Mouse (Mus musculus) heart, postnatal 36 days (tissue): ENCODE results near the gene Dab1. TPM values are rescaled to one million over a fixed set of nuclear protein-coding genes. Genes with fewer than 3 reads are reported as not detected.

ENCODE experiments used
- DNase-seq, 2 experiments: peaks; one replicate each; pipeline ENCODE4 v3.0.0; 2021 to 2022
- intact Hi-C: fragments of 180-260 bp; cut with DNase I; formaldehyde crosslinking; loops from one replicate; pipeline ENCODE4 v1.15.1; 2025
- total RNA-seq, 2 experiments: library from RNA; stranded (reverse); gene quantifications; 2 replicates each; pipeline ENCODE4 v1.2.3; 2021

The Dab1 gene
- total RNA-seq, 2 experiments from 2014 or later: not detected

- intact Hi-C loops: no loop called here
- DNase-seq: no peak
Measured at GRCm38 (mm10) chr4:104214724-104215123, 595.6 kb downstream of the Dab1 start.

- no peak for DNase-seq
- intact Hi-C loops: no loop called here
Measured at GRCm38 (mm10) chr4:104217336-104217735, 598.2 kb downstream of the Dab1 start.

- DNase-seq: no peak
- intact Hi-C loops: no loop called here
Measured at GRCm38 (mm10) chr4:104218765-104219164, 599.6 kb downstream of the Dab1 start.

GRCm38 (mm10) chr4:104220099-104220498, 600.9 kb downstream of the Dab1 start:
- intact Hi-C loops: no loop called here

GRCm38 (mm10) chr4:104229296-104229695, 610.1 kb downstream of the Dab1 start:
- no peak for DNase-seq
- intact Hi-C loops: no loop called here

More at GRCm38 (mm10) chr4:104220099-104220498, 600.9 kb downstream of the Dab1 start:
- no peak for DNase-seq

DNA sequence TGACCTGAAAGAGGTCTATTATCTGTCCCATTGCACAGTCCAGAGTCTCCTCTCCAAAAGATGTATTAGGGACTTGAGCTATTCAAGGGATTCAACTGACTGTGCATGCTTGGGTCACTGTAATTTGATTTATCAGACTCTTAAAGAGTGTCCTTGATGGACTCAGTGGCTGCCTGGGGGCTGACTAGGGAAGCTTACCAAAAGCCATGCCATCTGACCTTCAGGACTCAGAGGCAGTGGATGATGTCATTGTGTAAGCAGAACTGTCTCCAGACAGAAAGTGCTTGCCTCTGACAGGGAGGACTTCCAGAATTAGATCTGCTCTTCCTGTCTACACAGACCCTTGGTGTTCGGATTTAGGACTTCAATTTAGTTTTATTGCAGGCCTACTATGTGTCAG, 627.3 kb downstream of the Dab1 start:
- intact Hi-C loops: no loop called here
- DNase-seq: no peak

GRCm38 (mm10) chr4:104249462-104249861, 630.3 kb downstream of the Dab1 start:
- no peak for DNase-seq

DNA sequence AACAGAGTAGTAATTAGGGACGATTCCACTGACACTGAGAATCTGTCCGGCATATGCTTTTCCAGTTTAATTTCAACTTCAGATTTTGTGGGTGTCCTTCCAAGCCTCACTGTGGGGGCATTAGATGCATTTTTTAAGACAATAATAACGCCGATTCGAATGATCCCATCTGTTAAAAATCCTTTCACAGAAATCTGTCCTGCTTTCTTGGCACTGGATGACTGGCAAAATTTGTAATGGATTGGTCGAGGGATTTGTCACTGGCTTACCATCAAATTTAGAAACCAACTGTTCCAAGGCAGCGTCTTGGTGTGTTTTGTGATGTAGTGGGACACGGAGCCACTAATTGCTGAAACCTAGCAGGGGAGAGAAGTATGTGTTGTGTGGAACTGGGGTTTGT, 638.6 kb downstream of the Dab1 start:
- intact Hi-C loops: no loop called here
- no peak for DNase-seq

More at GRCm38 (mm10) chr4:104249462-104249861, 630.3 kb downstream of the Dab1 start:
- intact Hi-C loops: no loop called here

GRCm38 (mm10) chr4:104269422-104270172, 650.4 kb downstream of the Dab1 start:
- no peak for DNase-seq
- intact Hi-C loops: no loop called here

DNA sequence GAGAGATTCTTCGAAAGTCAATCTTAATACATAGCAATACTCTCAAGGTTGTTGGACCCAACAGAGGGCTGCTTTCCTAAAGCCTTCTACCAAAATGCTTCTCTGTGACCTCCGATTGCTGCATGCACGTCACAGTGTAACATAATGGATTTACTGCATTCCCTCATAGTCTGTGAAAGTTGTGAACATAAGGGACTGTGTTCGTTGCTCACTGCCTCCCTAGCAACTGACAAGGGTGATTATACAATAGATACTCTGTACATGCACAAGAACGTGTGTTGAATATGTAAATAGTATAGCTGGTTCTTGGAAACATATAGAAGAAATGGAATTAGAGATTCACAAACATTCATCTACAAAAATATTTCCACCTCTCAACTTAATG, 651.0 kb downstream of the Dab1 start:
- intact Hi-C loops: no loop called here
- no peak for DNase-seq

DNA sequence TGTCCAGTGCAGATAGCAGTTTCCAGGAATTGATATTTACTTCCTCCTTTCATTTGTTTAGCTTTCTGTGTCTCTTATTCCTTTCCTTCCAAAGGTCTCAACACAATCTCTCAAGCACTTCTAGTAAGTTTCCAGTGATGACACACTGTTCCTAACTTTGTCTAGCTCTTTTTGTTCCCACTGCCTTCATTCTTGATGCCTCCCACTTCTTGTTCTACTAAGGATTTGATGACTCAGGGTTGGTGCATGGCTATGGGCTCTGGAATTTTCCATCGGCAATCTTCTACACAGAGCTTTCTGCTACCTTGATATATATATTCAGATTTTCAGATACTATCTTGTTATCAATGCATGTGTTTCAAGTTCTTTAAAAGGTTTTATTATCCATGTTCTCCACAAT, 656.1 kb downstream of the Dab1 start:
- DNase-seq: no peak
- intact Hi-C loops: no loop called here

- intact Hi-C loops: no loop called here
- DNase-seq: no peak
Measured at GRCm38 (mm10) chr4:104276916-104277315, 657.8 kb downstream of the Dab1 start.

- intact Hi-C loops: no loop called here
- DNase-seq: no peak
Measured at GRCm38 (mm10) chr4:104281518-104281917, 662.4 kb downstream of the Dab1 start.

- DNase-seq: no peak
- intact Hi-C loops: no loop called here
Measured at GRCm38 (mm10) chr4:104283906-104284305, 664.7 kb downstream of the Dab1 start.

- no peak for DNase-seq
- intact Hi-C loops: no loop called here
Measured at GRCm38 (mm10) chr4:104288401-104288800, 669.2 kb downstream of the Dab1 start.

GRCm38 (mm10) chr4:104301764-104302163, 682.6 kb downstream of the Dab1 start:
- no peak for DNase-seq
- intact Hi-C loops: no loop called here

DNA sequence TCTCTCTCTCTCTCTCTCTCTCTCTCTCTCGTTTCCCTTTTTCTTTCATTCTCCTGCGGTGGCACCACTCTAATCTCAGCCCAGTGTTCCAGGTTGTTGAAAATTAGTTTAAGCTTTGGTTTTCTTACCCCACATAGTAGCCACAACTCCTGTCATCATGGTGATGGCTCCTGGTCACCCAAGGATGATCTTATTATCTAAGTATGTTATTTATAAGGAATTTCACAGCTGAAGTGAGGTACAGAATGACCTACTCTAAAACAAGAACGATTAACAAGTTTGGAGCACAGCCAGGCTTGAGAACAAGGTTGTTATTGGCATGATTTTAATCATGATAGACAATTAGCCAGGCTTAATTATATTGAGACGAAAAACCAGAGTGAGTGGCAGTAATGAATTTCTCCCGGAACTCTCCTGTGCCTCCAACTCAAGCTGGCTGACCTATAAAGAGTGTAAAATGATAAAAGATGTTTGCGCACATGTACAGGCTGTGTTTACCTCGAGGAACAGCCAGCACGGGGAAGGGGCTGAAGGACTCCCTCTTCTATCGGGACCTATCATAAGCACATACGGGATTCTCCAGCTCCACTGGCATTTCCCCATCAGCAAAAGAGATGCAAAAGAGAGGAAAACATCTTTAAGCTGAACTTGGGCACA, 684.0 kb downstream of the Dab1 start:
- intact Hi-C loops: no loop called here
- no peak for DNase-seq

- no peak for DNase-seq
- intact Hi-C loops: no loop called here
Measured at GRCm38 (mm10) chr4:104307781-104308180, 688.6 kb downstream of the Dab1 start.

DNA sequence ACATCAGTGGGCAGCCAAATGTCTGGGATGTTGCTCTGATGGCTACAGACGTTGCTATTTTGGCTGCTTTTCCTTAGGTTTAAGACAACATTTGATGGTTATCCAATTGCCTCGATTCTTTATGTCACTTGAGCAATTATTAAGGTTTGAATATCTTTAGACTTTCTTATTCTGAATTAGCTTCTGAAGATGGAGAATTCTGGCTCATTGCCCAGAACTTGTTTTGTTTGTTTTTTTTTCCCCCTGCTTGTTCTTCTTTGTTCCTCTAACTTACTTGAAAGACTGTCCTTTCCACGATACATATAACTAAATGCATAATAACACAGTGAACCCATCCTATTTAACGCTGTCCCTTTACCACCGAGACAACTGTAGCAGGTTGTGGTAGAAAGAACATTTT, 707.1 kb downstream of the Dab1 start:
- intact Hi-C loops: no loop called here
- no peak for DNase-seq

DNA sequence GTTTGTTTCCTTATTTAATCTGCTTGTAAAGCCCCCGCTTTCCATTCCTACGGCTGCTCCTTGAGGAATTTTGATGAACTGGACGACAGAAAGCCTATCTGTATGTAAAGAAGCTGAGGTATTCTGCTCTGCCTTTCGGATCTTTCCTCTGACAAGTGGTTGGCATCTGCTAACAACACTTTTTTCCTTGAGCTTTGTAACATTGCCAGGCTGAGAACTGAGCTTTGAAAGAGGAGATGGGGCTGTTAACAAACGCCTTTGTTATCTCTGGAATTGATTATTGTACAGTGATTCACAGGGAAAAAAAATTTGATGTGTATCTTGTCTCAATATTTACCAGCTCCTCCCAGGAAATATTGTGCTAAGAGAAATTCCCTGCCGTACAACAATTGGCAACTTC, 712.7 kb downstream of the Dab1 start:
- intact Hi-C loops: no loop called here
- DNase-seq: no peak

GRCm38 (mm10) chr4:104332399-104332798, 713.2 kb downstream of the Dab1 start:
- DNase-seq: no peak
- intact Hi-C loops: no loop called here

DNA sequence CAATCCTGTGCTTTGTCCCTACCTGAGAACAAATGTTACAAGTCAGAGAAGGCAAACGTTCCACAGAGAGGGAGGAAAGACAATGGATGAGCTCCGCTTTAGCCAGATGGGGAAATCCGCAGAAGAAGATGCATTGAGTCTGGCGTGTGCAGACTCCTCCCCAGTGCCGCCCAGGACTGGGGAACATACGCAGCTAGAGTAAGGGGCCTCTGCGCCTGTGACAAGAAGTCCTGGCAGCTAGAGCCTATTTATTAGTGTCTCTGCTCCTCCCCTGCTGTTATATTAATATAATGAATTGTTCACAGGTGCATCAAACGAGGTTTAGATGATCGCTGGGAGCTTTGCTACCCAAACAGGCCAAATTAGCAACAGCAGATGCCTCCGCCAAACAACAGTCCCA, 718.1 kb downstream of the Dab1 start:
- intact Hi-C loops: no loop called here

More for the DNA sequence above, 718.1 kb downstream of the Dab1 start:
- DNase-seq: no peak
